Mouse (Mus musculus) embryonic facial prominence, embryonic 12.5 days (tissue): ENCODE data around the gene Rbms3. TPM values are rescaled to one million over a fixed set of nuclear protein-coding genes. Genes with fewer than 3 reads are reported as not detected.

Source experiments
- ATAC-seq: fragments of 200-750 bp; cut with Nextera tagmentation; 2 replicates; pipeline ENCODE4 v1.8.0; 2017; ENCODE audit not compliant: insufficient number of reproducible peaks, insufficient read depth, low FRiP score, low TSS enrichment
- H3K27ac ChIP-seq: fragments of 300-500 bp; sonication (generic); 2 replicates; pipeline ENCODE4 v1.5.1; 2016; ENCODE audit warnings: mild to moderate bottlenecking
- H3K27me3 ChIP-seq: fragments of 300-500 bp; sonication (generic); 2 replicates; pipeline ENCODE4 v1.6.1; 2016; ENCODE audit warnings: mild to moderate bottlenecking, moderate library complexity
- H3K36me3 ChIP-seq: fragments of 300-500 bp; sonication (generic); 2 replicates; pipeline ENCODE4 v1.6.1; 2016; ENCODE audit warnings: mild to moderate bottlenecking
- H3K4me1 ChIP-seq: fragments of 300-500 bp; sonication (generic); 2 replicates; pipeline ENCODE4 v1.6.1; 2016
- H3K4me2 ChIP-seq: fragments of 300-500 bp; sonication (generic); replicated peaks from 2 replicates; pipeline ENCODE4 v1.6.1; 2016; ENCODE audit warnings: mild to moderate bottlenecking, moderate library complexity
- H3K4me3 ChIP-seq: fragments of 300-500 bp; sonication (generic); 2 replicates; pipeline ENCODE4 v1.5.1; 2016; ENCODE audit warnings: mild to moderate bottlenecking
- H3K9ac ChIP-seq: fragments of 300-500 bp; sonication (generic); 2 replicates; pipeline ENCODE4 v1.6.1; 2016; ENCODE audit warnings: mild to moderate bottlenecking, moderate library complexity
- H3K9me3 ChIP-seq: fragments of 300-500 bp; sonication (generic); 2 replicates; pipeline ENCODE4 v1.6.1; 2016; ENCODE audit warnings: mild to moderate bottlenecking, moderate library complexity
- WGBS: fragments of 180-500 bp; shearing (Covaris S2); methylation state at CpG from one replicate; pipeline ENCODE4 v1.1.7; 2016; 5-methylcytosine and 5-hydroxymethylcytosine counted together
- polyA plus RNA-seq: library from polyadenylated mRNA; unstranded; fragments of >200 nt; fragmentation: Nextera tagmentation; extraction: Ambion mirVana; gene quantifications from 2 replicates; pipeline ENCODE4 v1.2.1, GENCODE M21; 2016

Gene Rbms3
- polyA plus RNA-seq, 1 experiment from 2014 or later = 94.1 TPM

GRCm38 (mm10) chr9:117585345-117585744, 44.4 kb downstream of the Rbms3 start:
- WGBS = 86% methylated on average over 6 of the region's 6 CpGs

DNA sequence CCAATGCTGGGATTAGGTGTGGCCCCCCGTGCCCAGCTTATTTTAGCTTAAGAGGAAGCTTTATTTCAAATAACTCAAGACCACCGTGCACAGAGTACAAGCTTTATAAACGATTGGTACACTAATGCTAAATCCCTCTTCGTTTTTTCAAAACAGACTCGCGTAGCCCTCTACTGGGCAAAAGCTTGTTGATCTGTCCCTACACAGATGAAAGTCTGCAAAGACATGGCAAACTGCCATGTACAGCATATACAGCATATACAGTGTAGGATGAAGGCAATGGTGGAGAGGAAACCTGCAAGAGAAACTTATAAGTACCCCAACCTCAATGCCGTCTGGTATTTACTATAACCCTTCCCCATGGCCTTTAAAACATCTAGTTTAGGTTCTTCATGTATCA, 46.1 kb downstream of the Rbms3 start:
- Histone ChIP-seq H3K36me3 (no peaks in the 10 kb centered on the region), H3K4me2 (no peak overlapping the region), H3K4me3 (no peak overlapping the region), H3K9me3 (no peaks in the 10 kb centered on the region), H3K4me1 (no peaks in the 10 kb centered on the region), H3K27me3 (no peaks in the 10 kb centered on the region), H3K9ac (no peak overlapping the region), H3K27ac (no peak overlapping the region)
- ATAC-seq = no peak
- WGBS = 64% methylated on average over 7 of the region's 7 CpGs

More at GRCm38 (mm10) chr9:117585345-117585744, 44.4 kb downstream of the Rbms3 start:
- Histone ChIP-seq H3K9ac (no peak overlapping the region), H3K27me3 (no peaks in the 10 kb centered on the region), H3K27ac (no peak overlapping the region), H3K4me1 (no peaks in the 10 kb centered on the region), H3K4me2 (no peak overlapping the region), H3K36me3 (no peaks in the 10 kb centered on the region), H3K9me3 (no peaks in the 10 kb centered on the region), H3K4me3 (no peak overlapping the region)
- ATAC-seq = no peak

GRCm38 (mm10) chr9:117582591-117582990, 47.1 kb downstream of the Rbms3 start:
- ATAC-seq = no peak
- 81% methylated on average over 6 of the region's 6 CpGs for WGBS
- H3K36me3 ChIP-seq = no peaks in the 10 kb centered on the region

GRCm38 (mm10) chr9:117571186-117571855, 58.4 kb downstream of the Rbms3 start:
- no peaks in the 10 kb centered on the region for H3K36me3 ChIP-seq
- no peak overlapping the region for H3K4me3 ChIP-seq
- 80% methylated on average over 5 of the region's 5 CpGs for WGBS
- H3K4me1 ChIP-seq = no peaks in the 10 kb centered on the region
- no peak overlapping the region for H3K4me2 ChIP-seq
- no peak overlapping the region for H3K27ac ChIP-seq
- H3K9me3 ChIP-seq = no peaks in the 10 kb centered on the region
- H3K9ac ChIP-seq = no peak overlapping the region
- no peaks in the 10 kb centered on the region for H3K27me3 ChIP-seq
- no peak for ATAC-seq

More at GRCm38 (mm10) chr9:117582591-117582990, 47.1 kb downstream of the Rbms3 start:
- H3K27me3 ChIP-seq = no peaks in the 10 kb centered on the region
- H3K9me3 ChIP-seq = no peaks in the 10 kb centered on the region
- no peaks in the 10 kb centered on the region for H3K4me1 ChIP-seq
- H3K4me3 ChIP-seq = no peak overlapping the region
- H3K9ac ChIP-seq = no peak overlapping the region
- no peak overlapping the region for H3K27ac ChIP-seq
- no peak overlapping the region for H3K4me2 ChIP-seq

GRCm38 (mm10) chr9:117570240-117570821, 59.4 kb downstream of the Rbms3 start:
- Histone ChIP-seq H3K4me1 (no peaks in the 10 kb centered on the region), H3K4me2 (no peak overlapping the region), H3K36me3 (no peaks in the 10 kb centered on the region), H3K9ac (no peak overlapping the region), H3K4me3 (no peak overlapping the region), H3K27ac (no peak overlapping the region), H3K27me3 (no peaks in the 10 kb centered on the region), H3K9me3 (no peaks in the 10 kb centered on the region)
- 86% methylated on average over 7 of the region's 7 CpGs for WGBS
- no peak for ATAC-seq

- Histone ChIP-seq H3K27me3 (no peaks in the 10 kb centered on the region), H3K4me3 (no peak overlapping the region), H3K4me1 (no peaks in the 10 kb centered on the region), H3K9me3 (no peaks in the 10 kb centered on the region), H3K27ac (no peak overlapping the region), H3K36me3 (no peaks in the 10 kb centered on the region), H3K4me2 (no peak overlapping the region), H3K9ac (no peak overlapping the region)
- ATAC-seq = no peak
- 33% methylated on average over 10 of the region's 10 CpGs for WGBS
These were observed 63.4 kb downstream of the Rbms3 start for GRCm38 (mm10) chr9:117566293-117566692.

GRCm38 (mm10) chr9:117558562-117558961, 71.2 kb downstream of the Rbms3 start:
- Histone ChIP-seq H3K4me3 (no peak overlapping the region), H3K9me3 (no peaks in the 10 kb centered on the region), H3K4me2 (no peak overlapping the region), H3K27ac (no peak overlapping the region), H3K36me3 (no peaks in the 10 kb centered on the region), H3K4me1 (peaks cover 4% of the 10 kb centered on the region; the same call in 1 of the 2 replicates), H3K27me3 (no peaks in the 10 kb centered on the region), H3K9ac (no peak overlapping the region)
- no peak for ATAC-seq
- 81% methylated on average over 5 of the region's 5 CpGs for WGBS

DNA sequence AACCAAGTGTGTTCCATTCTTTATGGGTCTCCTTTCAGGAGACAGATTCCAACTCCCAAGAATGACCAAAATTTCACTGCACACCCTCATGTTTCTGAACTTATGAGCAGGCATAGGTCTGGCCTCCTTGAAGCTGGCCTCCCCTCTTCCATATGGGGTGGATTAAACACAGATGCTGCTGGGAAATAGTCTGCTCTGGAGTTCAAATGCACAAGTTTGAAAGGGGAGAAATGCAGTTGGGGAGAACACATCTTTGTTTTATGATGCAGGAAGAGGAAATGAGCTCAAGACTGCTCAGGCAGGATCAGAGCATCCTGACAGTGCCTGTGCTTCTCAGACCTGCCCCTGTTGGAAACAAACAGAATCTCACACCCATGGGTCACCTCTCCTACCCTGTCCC, 75.4 kb downstream of the Rbms3 start:
- H3K4me1 ChIP-seq = peaks cover 4% of the 10 kb centered on the region; the same call in 1 of the 2 replicates
- H3K4me2 ChIP-seq = no peak overlapping the region
- no peak overlapping the region for H3K4me3 ChIP-seq
- no peaks in the 10 kb centered on the region for H3K27me3 ChIP-seq
- no peak overlapping the region for H3K9ac ChIP-seq
- no peaks in the 10 kb centered on the region for H3K9me3 ChIP-seq
- H3K27ac ChIP-seq = peak overlapping the region; percentile 12; the same call in 1 of the 2 replicates
- ATAC-seq = no peak
- H3K36me3 ChIP-seq = no peaks in the 10 kb centered on the region

DNA sequence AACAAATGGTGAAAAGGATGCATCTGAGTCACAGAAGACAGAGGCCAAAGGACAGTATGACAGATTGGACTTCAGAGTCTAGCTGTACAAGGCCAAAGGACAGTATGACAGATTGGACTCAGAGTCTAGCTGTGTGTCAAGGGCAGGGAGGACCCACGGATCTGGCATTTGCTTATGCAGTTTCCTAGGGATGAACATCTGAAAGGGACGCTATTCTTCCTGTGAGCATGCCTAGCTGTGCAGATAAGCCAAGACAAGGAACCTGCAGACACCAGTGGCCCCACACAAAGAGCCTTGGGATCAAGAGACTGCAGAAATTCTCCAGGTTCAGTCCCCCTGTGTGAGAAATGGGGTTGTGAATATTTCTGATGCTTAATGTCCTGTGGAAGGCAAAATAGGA, 100.4 kb downstream of the Rbms3 start:
- ATAC-seq = no peak
- Histone ChIP-seq H3K36me3 (no peaks in the 10 kb centered on the region), H3K27ac (no peak overlapping the region), H3K9me3 (no peaks in the 10 kb centered on the region), H3K4me1 (no peaks in the 10 kb centered on the region), H3K9ac (no peak overlapping the region), H3K4me3 (no peak overlapping the region), H3K4me2 (no peak overlapping the region), H3K27me3 (no peaks in the 10 kb centered on the region)
- 76% methylated on average over 2 of the region's 2 CpGs for WGBS

- no peak for ATAC-seq
- H3K36me3 ChIP-seq = no peaks in the 10 kb centered on the region
- no peaks in the 10 kb centered on the region for H3K9me3 ChIP-seq
- H3K27me3 ChIP-seq = no peaks in the 10 kb centered on the region
- WGBS = 80% methylated on average over 11 of the region's 11 CpGs
- H3K27ac ChIP-seq = no peak overlapping the region
- no peak overlapping the region for H3K4me2 ChIP-seq
- no peak overlapping the region for H3K4me3 ChIP-seq
- no peaks in the 10 kb centered on the region for H3K4me1 ChIP-seq
- H3K9ac ChIP-seq = no peak overlapping the region
These were observed 120.8 kb downstream of the Rbms3 start for GRCm38 (mm10) chr9:117508941-117509340.

- 84% methylated on average over 2 of the region's 2 CpGs for WGBS
- H3K36me3 ChIP-seq = no peaks in the 10 kb centered on the region
- H3K4me3 ChIP-seq = no peak overlapping the region
- no peaks in the 10 kb centered on the region for H3K27me3 ChIP-seq
- H3K4me2 ChIP-seq = no peak overlapping the region
- H3K4me1 ChIP-seq = no peaks in the 10 kb centered on the region; the same call in 1 of the 2 replicates
- no peaks in the 10 kb centered on the region for H3K9me3 ChIP-seq
- no peak for ATAC-seq
- no peak overlapping the region for H3K9ac ChIP-seq
- no peak overlapping the region for H3K27ac ChIP-seq
These were observed 137.8 kb downstream of the Rbms3 start for GRCm38 (mm10) chr9:117491866-117492265.

GRCm38 (mm10) chr9:117484396-117484795, 145.3 kb downstream of the Rbms3 start:
- Histone ChIP-seq H3K9me3 (no peaks in the 10 kb centered on the region), H3K27me3 (no peaks in the 10 kb centered on the region), H3K9ac (no peak overlapping the region), H3K27ac (no peak overlapping the region), H3K4me3 (no peak overlapping the region), H3K4me2 (no peak overlapping the region), H3K36me3 (no peaks in the 10 kb centered on the region), H3K4me1 (no peaks in the 10 kb centered on the region)
- 92% methylated on average over 5 of the region's 5 CpGs for WGBS
- no peak for ATAC-seq
